ENCODE assay signal across 13 mouse cellular contexts in the genomic region with DNA sequence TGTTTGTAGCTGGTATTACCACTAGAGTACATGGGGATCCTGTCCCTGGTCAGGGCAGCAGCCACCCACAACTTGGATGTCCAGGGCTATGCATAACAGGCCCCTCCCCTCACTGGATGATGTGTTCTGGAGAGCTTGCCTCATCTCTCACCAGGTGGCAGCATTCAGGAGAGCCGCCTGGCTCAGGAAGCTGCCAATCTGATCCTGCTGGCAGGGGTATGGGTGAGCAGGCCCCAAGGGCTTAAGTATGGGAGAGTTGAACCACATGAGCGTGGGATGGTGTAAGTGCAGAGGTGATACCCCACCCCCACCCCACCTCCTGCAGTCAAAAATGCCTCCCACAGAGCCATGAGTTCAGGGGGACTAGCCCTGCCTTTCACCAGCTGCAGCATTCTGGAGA.
A peak's percentile ranks its signal among the peaks of the same experiment; 100 is the strongest.
DNase-seq lines count a peak whose midpoint lies in the region; ATAC-seq and TF ChIP-seq lines count a peak whose summit lies in the region.
"Had no signal": no experiment of that assay in that cellular context is flagged by ENCODE, and none has a peak within 500 bp of the region (broad histone marks: within the 10 kb centered on the region; RNA-seq: fewer than 3 reads in every experiment).

No protein-coding gene starts in this region.

- H3K36me3 ChIP-seq in forebrain, embryonic 13.5 days (ENCODE audit: poor library complexity, severe bottlenecking), result no peaks in the 10 kb centered on the region
- no peaks in the 10 kb centered on the region for H3K36me3 ChIP-seq in forebrain, embryonic 14.5 days (ENCODE audit: control insufficient read depth, insufficient read depth, low read length)
- no peaks in the 10 kb centered on the region for H3K36me3 ChIP-seq in embryonic facial prominence, embryonic 10.5 days (replicated peaks)
- H3K36me3 ChIP-seq in limb, embryonic 11.5 days (ENCODE audit: control insufficient read depth, insufficient read depth, low read length), result no peaks in the 10 kb centered on the region

- peak; percentile 37 for TF ChIP-seq CTCF in layer of hippocampus, adult 2 months (conservative IDR thresholded peaks at IDR 0.05)

- H3K27me3 ChIP-seq in forebrain, embryonic 13.5 days, result no peaks in the 10 kb centered on the region
- no peaks in the 10 kb centered on the region for H3K27me3 ChIP-seq in forebrain, embryonic 14.5 days (replicated peaks; ENCODE audit: control insufficient read depth, insufficient read depth, low read length)
- H3K27me3 ChIP-seq in embryonic facial prominence, embryonic 10.5 days (replicated peaks; ENCODE audit: low read depth, poor library complexity, severe bottlenecking), result no peaks in the 10 kb centered on the region
- H3K27me3 ChIP-seq in limb, embryonic 11.5 days (ENCODE audit: control insufficient read depth, insufficient read depth, low read length), result no peaks in the 10 kb centered on the region

- no peak for DNase-seq in forebrain, embryonic 14.5 days (ENCODE audit: low spot score)
- DNase-seq in layer of hippocampus, adult 2 months (ENCODE audit: low spot score in 2 of 2), result no peak
- no peak for DNase-seq in layer of hippocampus, postnatal 14 days (ENCODE audit: low spot score in 2 of 2)
- no peak for DNase-seq in embryonic facial prominence, embryonic 10.5 days (ENCODE audit: low spot score)
- DNase-seq in limb, embryonic 11.5 days (ENCODE audit: low spot score), result no peak
- no peak for DNase-seq in cerebellum, postnatal 14 days
- no peak for DNase-seq in gastrocnemius, postnatal 4 days (ENCODE audit: low spot score in 2 of 2)
- DNase-seq: adrenal gland, adult 8-10 months; B cell, adult 2 months; lung, postnatal 14 days had no signal

- no peak overlapping the region for H3K4me2 ChIP-seq in forebrain, embryonic 13.5 days
- H3K4me2 ChIP-seq in forebrain, embryonic 14.5 days (ENCODE audit: low read length), result no peak overlapping the region
- no peak overlapping the region for H3K4me2 ChIP-seq in limb, embryonic 11.5 days (ENCODE audit: low read depth, severe bottlenecking)

- no peak overlapping the region for H3K4me3 ChIP-seq in forebrain, embryonic 13.5 days
- no peak overlapping the region for H3K4me3 ChIP-seq in forebrain, embryonic 14.5 days (ENCODE audit: low read depth, low read length)
- H3K4me3 ChIP-seq in layer of hippocampus, adult 2 months, result no peak overlapping the region
- H3K4me3 ChIP-seq in embryonic facial prominence, embryonic 10.5 days, result no peak overlapping the region
- H3K4me3 ChIP-seq in limb, embryonic 11.5 days (ENCODE audit: low read depth, low read length), result no peak overlapping the region
- H3K4me3 ChIP-seq: myocyte had no signal

- no peaks in the 10 kb centered on the region for H3K4me1 ChIP-seq in forebrain, embryonic 13.5 days
- no peaks in the 10 kb centered on the region for H3K4me1 ChIP-seq in forebrain, embryonic 14.5 days (ENCODE audit: control insufficient read depth, insufficient read depth, low read length)
- H3K4me1 ChIP-seq in embryonic facial prominence, embryonic 10.5 days, result peaks cover 22% of the 10 kb centered on the region
- no peaks in the 10 kb centered on the region for H3K4me1 ChIP-seq in limb, embryonic 11.5 days (ENCODE audit: control insufficient read depth, insufficient read depth, low read length)

- no peak overlapping the region for H3K27ac ChIP-seq in forebrain, embryonic 13.5 days
- H3K27ac ChIP-seq in forebrain, embryonic 14.5 days (ENCODE audit: low read depth, low read length), result no peak overlapping the region
- no peak overlapping the region for H3K27ac ChIP-seq in layer of hippocampus, adult 2 months
- H3K27ac ChIP-seq in embryonic facial prominence, embryonic 10.5 days (replicated peaks), result peak overlapping the region; percentile 57
- no peak overlapping the region for H3K27ac ChIP-seq in limb, embryonic 11.5 days (replicated peaks; ENCODE audit: low read depth, low read length)

- H3K9ac ChIP-seq in forebrain, embryonic 13.5 days, result no peak overlapping the region
- H3K9ac ChIP-seq in forebrain, embryonic 14.5 days (ENCODE audit: low read length), result no peak overlapping the region
- no peak overlapping the region for H3K9ac ChIP-seq in limb, embryonic 11.5 days (ENCODE audit: low read length)

- 0 out of 2 replicates have a peak, but pooled peaks have one; percentile 21 for ATAC-seq in forebrain, embryonic 13.5 days
- no peak; the same call in 1 of the 2 replicates for ATAC-seq in forebrain, embryonic 14.5 days
- 0 out of 2 replicates have a peak, but pooled peaks have one; percentile 9 for ATAC-seq in limb, embryonic 11.5 days (ENCODE audit: insufficient number of reproducible peaks, low FRiP score, low TSS enrichment, low read depth)
- ATAC-seq: intestine, embryonic 16.5 days had no signal

- WGBS in forebrain, embryonic 13.5 days, result 52% methylated on average over 2 of the region's 2 CpGs
- 39% methylated on average over 2 of the region's 2 CpGs for WGBS in forebrain, embryonic 14.5 days
- 33% methylated on average over 2 of the region's 2 CpGs for WGBS in embryonic facial prominence, embryonic 10.5 days
- WGBS in limb, embryonic 11.5 days, result 35% methylated on average over 2 of the region's 2 CpGs

- H3K9me3 ChIP-seq in forebrain, embryonic 13.5 days (replicated peaks), result 0 out of 2 replicates have a peak, but pooled peaks cover 4% of the 10 kb centered on the region
- no peaks in the 10 kb centered on the region for H3K9me3 ChIP-seq in forebrain, embryonic 14.5 days (replicated peaks; ENCODE audit: control insufficient read depth, low read length)
- no peaks in the 10 kb centered on the region for H3K9me3 ChIP-seq in embryonic facial prominence, embryonic 10.5 days
- no peaks in the 10 kb centered on the region for H3K9me3 ChIP-seq in limb, embryonic 11.5 days (ENCODE audit: control insufficient read depth, low read length)
